Mouse (Mus musculus) brain, embryonic 14.5 days (tissue): ENCODE data around the gene Praf2. TPM values are rescaled to one million over a fixed set of nuclear protein-coding genes. Genes with fewer than 3 reads are reported as not detected.

Experiments
- DNase-seq: peaks from one replicate; pipeline ENCODE4 v3.0.0-alpha.2; 2011; ENCODE audit warnings: low read depth
- CTCF ChIP-seq: fragments of 200-500 bp; IDR thresholded peaks from 2 replicates; pipeline ENCODE4 v1.5.1; 2012; ENCODE audit warnings: inconsistent platforms, mild to moderate bottlenecking, moderate library complexity, borderline replicate concordance; ENCODE audit not compliant: insufficient read depth, insufficient read length; ENCODE audit errors: extremely low read depth
- POLR2A ChIP-seq: fragments of 200-500 bp; IDR thresholded peaks from 2 replicates; pipeline ENCODE4 v1.6.1; 2012; ENCODE audit warnings: mild to moderate bottlenecking, inconsistent platforms, borderline replicate concordance; ENCODE audit not compliant: poor library complexity, insufficient read depth, insufficient read length, severe bottlenecking; ENCODE audit errors: extremely low read depth
- polyA plus RNA-seq: library from polyadenylated mRNA; depleted of rRNA; stranded (reverse); fragments of >200 nt; gene quantifications from 2 replicates; pipeline ENCODE4 v1.2.3, GENCODE M21; 2012

Praf2 gene
- polyA plus RNA-seq, 1 experiment: 106 TPM

GRCm38 (mm10) chrX:7721514-7722281 lies 6.5 kb upstream of the Praf2 start, which contains the start of gene Gm45208:
Gene Gm45208 (plus strand): TSS chrX:7722245.
- TF ChIP-seq POLR2A (no peak), CTCF (no peak)
- peak; percentile 89 for DNase-seq

GRCm38 (mm10) chrX:7722282-7722611 lies 6.0 kb upstream of the Praf2 start:
- TF ChIP-seq POLR2A (no peak), CTCF (no peak)
- no peak for DNase-seq

- TF ChIP-seq POLR2A: no peak
- TF ChIP-seq CTCF: no peak
- DNase-seq: no peak
Observed at GRCm38 (mm10) chrX:7722691-7723090, 5.5 kb upstream of the Praf2 start.

- DNase-seq: no peak
- TF ChIP-seq CTCF (no peak), POLR2A (no peak)
Observed at GRCm38 (mm10) chrX:7724135-7724534, 4.1 kb upstream of the Praf2 start.

- TF ChIP-seq POLR2A: no peak
- TF ChIP-seq CTCF: no peak
- DNase-seq: no peak
Observed at GRCm38 (mm10) chrX:7725841-7726240, 2.4 kb upstream of the Praf2 start.

- no peak for DNase-seq
- TF ChIP-seq POLR2A (no peak), CTCF (no peak)
Observed at GRCm38 (mm10) chrX:7727176-7727575, 1.1 kb upstream of the Praf2 start.

- no peak for TF ChIP-seq CTCF
- TF ChIP-seq POLR2A: no peak
- no peak for DNase-seq
Observed at GRCm38 (mm10) chrX:7728922-7729265, 655 bp downstream of the Praf2 start.

- DNase-seq: peak; percentile 46
- TF ChIP-seq POLR2A (no peak), CTCF (peak; percentile 45)
Observed at GRCm38 (mm10) chrX:7733571-7734156, 5.4 kb downstream of the Praf2 start.

GRCm38 (mm10) chrX:7739336-7740081 lies 11.3 kb downstream of the Praf2 start:
- DNase-seq: peak; percentile 31
- TF ChIP-seq POLR2A (no peak), CTCF (no peak)

- TF ChIP-seq CTCF (no peak), POLR2A (no peak)
- DNase-seq: no peak
Observed at GRCm38 (mm10) chrX:7740082-7740819, 12.0 kb downstream of the Praf2 start.

- TF ChIP-seq CTCF (no peak), POLR2A (no peak)
- no peak for DNase-seq
Observed at GRCm38 (mm10) chrX:7741103-7741502, 12.9 kb downstream of the Praf2 start.
